Mouse (Mus musculus) limb, embryonic 11.5 days (tissue): Measurements from ENCODE around the gene Zfhx3. TPM values are rescaled to one million over a fixed set of nuclear protein-coding genes. Genes with fewer than 3 reads are reported as not detected.

Source experiments
- ATAC-seq: fragments of 200-750 bp; cut with Nextera tagmentation; 2 replicates; pipeline ENCODE4 v1.8.0; 2017; ENCODE audit warnings: low read depth; ENCODE audit not compliant: insufficient number of reproducible peaks, low FRiP score, low TSS enrichment
- DNase-seq: peaks from one replicate; pipeline ENCODE4 v3.0.0-alpha.2; 2015; ENCODE audit warnings: low spot score
- H3K27ac ChIP-seq: fragments of 300-500 bp; sonication (generic); replicated peaks from 2 replicates; pipeline ENCODE4 v1.5.1; 2014; ENCODE audit warnings: low read depth, mild to moderate bottlenecking, low read length
- H3K27me3 ChIP-seq: fragments of 300-500 bp; sonication (generic); 2 replicates; pipeline ENCODE4 v1.6.1; 2014; ENCODE audit warnings: mild to moderate bottlenecking, low read length, mixed read lengths; ENCODE audit not compliant: control insufficient read depth, insufficient read depth
- H3K36me3 ChIP-seq: fragments of 300-500 bp; sonication (generic); 2 replicates; pipeline ENCODE4 v1.6.1; 2014; ENCODE audit warnings: mild to moderate bottlenecking, low read length, moderate library complexity, mixed read lengths; ENCODE audit not compliant: control insufficient read depth, insufficient read depth
- H3K4me1 ChIP-seq: fragments of 300-500 bp; sonication (generic); 2 replicates; pipeline ENCODE4 v1.6.1; 2014; ENCODE audit warnings: low read length, mixed read lengths; ENCODE audit not compliant: control insufficient read depth, insufficient read depth
- H3K4me2 ChIP-seq: fragments of 300-500 bp; sonication (generic); 2 replicates; pipeline ENCODE4 v1.6.1; 2014; ENCODE audit warnings: low read depth, mild to moderate bottlenecking, moderate library complexity; ENCODE audit not compliant: severe bottlenecking
- H3K4me3 ChIP-seq: fragments of 300-500 bp; sonication (generic); 2 replicates; pipeline ENCODE4 v1.5.1; 2014; ENCODE audit warnings: low read depth, low read length
- H3K9ac ChIP-seq: fragments of 300-500 bp; sonication (generic); 2 replicates; pipeline ENCODE4 v1.6.1; 2014; ENCODE audit warnings: mild to moderate bottlenecking, low read length
- H3K9me3 ChIP-seq: fragments of 300-500 bp; sonication (generic); 2 replicates; pipeline ENCODE4 v1.6.1; 2016; ENCODE audit warnings: low read length; ENCODE audit not compliant: control insufficient read depth
- WGBS: fragments of 180-500 bp; shearing (Covaris S2); extraction: QIAGEN DNeasy Blood & Tissue Kit; methylation state at CpG from one replicate; pipeline ENCODE4 v1.1.7; 2014; 5-methylcytosine and 5-hydroxymethylcytosine counted together
- polyA plus RNA-seq: library from polyadenylated mRNA; unstranded; fragments of >200 nt; fragmentation: Nextera tagmentation; extraction: Ambion mirVana; gene quantifications from 2 replicates; pipeline ENCODE4 v1.2.1, GENCODE M21; 2014

The Zfhx3 gene
- polyA plus RNA-seq, 1 experiment from 2014 or later, result 36.4 TPM

- ATAC-seq (no peak), DNase-seq (no peak)
- 81% methylated on average over 12 of the region's 12 CpGs for WGBS
- Histone ChIP-seq H3K4me1 (no peaks in the 10 kb centered on the region), H3K27ac (no peak overlapping the region), H3K4me2 (no peak overlapping the region), H3K9ac (no peak overlapping the region), H3K27me3 (no peaks in the 10 kb centered on the region), H3K9me3 (no peaks in the 10 kb centered on the region), H3K36me3 (no peaks in the 10 kb centered on the region), H3K4me3 (no peak overlapping the region)
Observed at GRCm38 (mm10) chr8:108281981-108282380, 339.5 kb downstream of the Zfhx3 start.

GRCm38 (mm10) chr8:108286117-108286516, 343.7 kb downstream of the Zfhx3 start:
- H3K4me1 ChIP-seq, result no peaks in the 10 kb centered on the region

GRCm38 (mm10) chr8:108300964-108301615, 358.6 kb downstream of the Zfhx3 start:
- WGBS, result 80% methylated on average over 9 of the region's 9 CpGs
- H3K4me2 ChIP-seq, result no peak overlapping the region
- DNase-seq (no peak), ATAC-seq (no peak)
- no peak overlapping the region for H3K4me3 ChIP-seq
- no peak overlapping the region for H3K27ac ChIP-seq
- no peaks in the 10 kb centered on the region for H3K27me3 ChIP-seq
- no peak overlapping the region for H3K9ac ChIP-seq
- no peaks in the 10 kb centered on the region for H3K36me3 ChIP-seq
- no peaks in the 10 kb centered on the region for H3K4me1 ChIP-seq
- H3K9me3 ChIP-seq, result no peaks in the 10 kb centered on the region

More at GRCm38 (mm10) chr8:108286117-108286516, 343.7 kb downstream of the Zfhx3 start:
- Histone ChIP-seq H3K4me2 (no peak overlapping the region), H3K4me3 (no peak overlapping the region), H3K36me3 (no peaks in the 10 kb centered on the region), H3K27ac (no peak overlapping the region), H3K9me3 (no peaks in the 10 kb centered on the region), H3K27me3 (no peaks in the 10 kb centered on the region), H3K9ac (no peak overlapping the region)
- no peak for DNase-seq
- ATAC-seq, result no peak
- 70% methylated on average over 5 of the region's 5 CpGs for WGBS

GRCm38 (mm10) chr8:108301654-108302053, 359.2 kb downstream of the Zfhx3 start:
- Histone ChIP-seq H3K27me3 (no peaks in the 10 kb centered on the region), H3K9ac (no peak overlapping the region), H3K4me2 (no peak overlapping the region), H3K36me3 (no peaks in the 10 kb centered on the region), H3K4me1 (no peaks in the 10 kb centered on the region), H3K4me3 (no peak overlapping the region), H3K9me3 (no peaks in the 10 kb centered on the region), H3K27ac (no peak overlapping the region)
- DNase-seq (no peak), ATAC-seq (no peak)
- 90% methylated on average over 12 of the region's 12 CpGs for WGBS

- DNase-seq, result no peak
- Histone ChIP-seq H3K4me2 (no peak overlapping the region), H3K4me3 (no peak overlapping the region), H3K9me3 (no peaks in the 10 kb centered on the region), H3K9ac (no peak overlapping the region), H3K4me1 (no peaks in the 10 kb centered on the region), H3K27me3 (no peaks in the 10 kb centered on the region), H3K27ac (no peak overlapping the region), H3K36me3 (no peaks in the 10 kb centered on the region)
- no peak for ATAC-seq
- WGBS, result 75% methylated on average over 3 of the region's 3 CpGs
Observed at GRCm38 (mm10) chr8:108305368-108305767, 362.9 kb downstream of the Zfhx3 start.

- no peaks in the 10 kb centered on the region for H3K9me3 ChIP-seq
- H3K4me1 ChIP-seq, result no peaks in the 10 kb centered on the region
- no peak for DNase-seq
- H3K4me2 ChIP-seq, result no peak overlapping the region
- H3K27me3 ChIP-seq, result no peaks in the 10 kb centered on the region
- no peak overlapping the region for H3K4me3 ChIP-seq
- no peak overlapping the region for H3K27ac ChIP-seq
- H3K9ac ChIP-seq, result no peak overlapping the region
- H3K36me3 ChIP-seq, result no peaks in the 10 kb centered on the region
- ATAC-seq, result no peak
- 81% methylated on average over 14 of the region's 14 CpGs for WGBS
Observed at GRCm38 (mm10) chr8:108309525-108310246, 367.2 kb downstream of the Zfhx3 start.

- ATAC-seq (no peak), DNase-seq (no peak)
- Histone ChIP-seq H3K36me3 (no peaks in the 10 kb centered on the region), H3K27ac (no peak overlapping the region), H3K27me3 (no peaks in the 10 kb centered on the region), H3K4me1 (no peaks in the 10 kb centered on the region), H3K9me3 (no peaks in the 10 kb centered on the region), H3K9ac (no peak overlapping the region), H3K4me2 (no peak overlapping the region), H3K4me3 (no peak overlapping the region)
- 30% methylated on average over 8 of the region's 8 CpGs for WGBS
Observed at GRCm38 (mm10) chr8:108315046-108315445, 372.6 kb downstream of the Zfhx3 start.

- no peak overlapping the region for H3K4me2 ChIP-seq
- no peaks in the 10 kb centered on the region for H3K4me1 ChIP-seq
- no peak overlapping the region for H3K9ac ChIP-seq
- H3K27me3 ChIP-seq, result no peaks in the 10 kb centered on the region
- H3K36me3 ChIP-seq, result no peaks in the 10 kb centered on the region
- 80% methylated on average over 4 of the region's 4 CpGs for WGBS
- ATAC-seq, result no peak
- DNase-seq, result no peak
- H3K27ac ChIP-seq, result no peak overlapping the region
- no peak overlapping the region for H3K4me3 ChIP-seq
- H3K9me3 ChIP-seq, result no peaks in the 10 kb centered on the region
Observed at GRCm38 (mm10) chr8:108317532-108318093, 375.2 kb downstream of the Zfhx3 start.
